Comparison of ENCODE assay signal across 19 mouse cellular contexts in the genomic region with DNA sequence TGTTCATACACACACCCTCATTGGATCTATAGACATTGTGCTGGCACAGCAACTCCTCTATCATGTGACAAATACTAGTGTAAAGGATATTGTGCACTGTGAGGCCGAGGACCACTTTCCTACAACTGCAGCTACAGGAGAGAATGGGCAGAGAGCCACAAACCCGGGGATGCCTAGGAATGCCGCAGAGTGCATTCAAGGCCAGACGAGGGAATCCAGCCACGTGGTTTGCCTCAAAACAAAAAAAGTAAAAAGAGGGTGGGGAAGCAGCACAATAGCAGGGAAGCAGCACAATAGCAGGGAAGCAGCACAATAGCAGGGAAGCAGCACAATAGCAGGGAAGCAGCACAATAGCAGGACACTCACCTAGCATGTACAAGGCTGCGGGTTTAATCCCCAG.
DNase-seq lines count a peak whose midpoint lies in the region; ATAC-seq and TF ChIP-seq lines count a peak whose summit lies in the region.
"Had no signal": no experiment of that assay in that cellular context is flagged by ENCODE, and none has a peak within 500 bp of the region (broad histone marks: within the 10 kb centered on the region; RNA-seq: fewer than 3 reads in every experiment).

No protein-coding gene starts in this region.

- WGBS in cerebellum, adult 2 months, result 11% methylated on average over 6 of the region's 6 CpGs
- 9% methylated on average over 6 of the region's 6 CpGs for WGBS in hindbrain, embryonic 13.5 days
- whole genome bisulfite sequencing in hindbrain, postnatal 0 days, result 12% methylated on average over 6 of the region's 6 CpGs
- WGBS in kidney, embryonic 15.5 days, result 48% methylated on average over 6 of the region's 6 CpGs

- no peak for TF ChIP-seq POLR2A in cerebellum, adult 2 months (IDR thresholded peaks at IDR 0.05; ENCODE audit: borderline replicate concordance, insufficient read depth, low read length)

- H3K36me3 ChIP-seq in hindbrain, embryonic 13.5 days, result no peaks in the 10 kb centered on the region
- no peaks in the 10 kb centered on the region for H3K36me3 ChIP-seq in hindbrain, postnatal 0 days (ENCODE audit: insufficient read depth, low read length)
- no peaks in the 10 kb centered on the region for H3K36me3 ChIP-seq in kidney, embryonic 15.5 days
- H3K36me3 ChIP-seq: liver, embryonic 12.5 days; neural tube, embryonic 12.5 days had no signal

- no peaks in the 10 kb centered on the region for H3K27me3 ChIP-seq in cerebellum, adult 2 months (ENCODE audit: control insufficient read depth, insufficient read depth, low read length)
- 0 out of 2 replicates have a peak, but pooled peaks cover 2% of the 10 kb centered on the region for H3K27me3 ChIP-seq in hindbrain, embryonic 13.5 days
- no peaks in the 10 kb centered on the region for H3K27me3 ChIP-seq in hindbrain, postnatal 0 days (ENCODE audit: insufficient read depth, low read length)
- H3K27me3 ChIP-seq in kidney, embryonic 15.5 days, result 0 out of 2 replicates have a peak, but pooled peaks cover 2% of the 10 kb centered on the region
- H3K27me3 ChIP-seq: neural tube, embryonic 12.5 days had no signal

- peak; percentile 49; the same call in 1 of the 2 replicates for ATAC-seq in hindbrain, embryonic 13.5 days (ENCODE audit: low FRiP score)
- ATAC-seq in hindbrain, postnatal 0 days, result no peak
- no peak for ATAC-seq in kidney, embryonic 15.5 days (replicated peaks; ENCODE audit: low FRiP score)
- ATAC-seq: intestine, embryonic 16.5 days; liver, embryonic 12.5 days had no signal

- DNase-seq in cerebellum, postnatal 10 days, result peak; percentile 12 to 21
- DNase-seq in cerebellum, adult 2 months, result no peak
- DNase-seq in hindbrain, postnatal 0 days (ENCODE audit: low spot score), result no peak
- peak; percentile 65 for DNase-seq in ES-CJ7 (ENCODE audit: low read depth, low spot score)
- DNase-seq in ZHBTc4 (ENCODE audit: low read depth, low spot score), result peak; percentile 84
- DNase-seq in spleen, adult 12 weeks (ENCODE audit: low spot score), result no peak
- DNase-seq: B cell, adult 2 months; cerebellum, adult 11 months; cerebellum, postnatal 36 days; gastrocnemius, postnatal 25 days; heart, postnatal 36 days; thymus, postnatal 25 days had no signal

- no peak overlapping the region for H3K4me3 ChIP-seq in cerebellum, adult 2 months (replicated peaks; ENCODE audit: insufficient read depth, low read depth, low read length)
- H3K4me3 ChIP-seq in hindbrain, embryonic 13.5 days, result no peak overlapping the region
- H3K4me3 ChIP-seq in hindbrain, postnatal 0 days (ENCODE audit: low read length), result no peak overlapping the region
- H3K4me3 ChIP-seq in kidney, embryonic 15.5 days (replicated peaks), result no peak overlapping the region
- H3K4me3 ChIP-seq: erythroblast, embryonic 14.5 days; liver, embryonic 12.5 days; neural tube, embryonic 12.5 days had no signal

- no peaks in the 10 kb centered on the region for H3K4me1 ChIP-seq in cerebellum, adult 2 months (ENCODE audit: control insufficient read depth, insufficient read depth, low read length)
- peaks cover 4% of the 10 kb centered on the region; the same call in 1 of the 2 replicates for H3K4me1 ChIP-seq in hindbrain, embryonic 13.5 days (replicated peaks)
- H3K4me1 ChIP-seq in hindbrain, postnatal 0 days (ENCODE audit: insufficient read depth, low read length), result no peaks in the 10 kb centered on the region
- H3K4me1 ChIP-seq in kidney, embryonic 15.5 days, result no peaks in the 10 kb centered on the region
- H3K4me1 ChIP-seq: neural tube, embryonic 12.5 days had no signal

- H3K4me2 ChIP-seq in hindbrain, embryonic 13.5 days, result no peak overlapping the region
- no peak overlapping the region for H3K4me2 ChIP-seq in hindbrain, postnatal 0 days (ENCODE audit: low read depth, low read length)
- H3K4me2 ChIP-seq in kidney, embryonic 15.5 days, result no peak overlapping the region
- H3K4me2 ChIP-seq: liver, embryonic 12.5 days; neural tube, embryonic 12.5 days had no signal

- H3K9me3 ChIP-seq in hindbrain, embryonic 13.5 days, result no peaks in the 10 kb centered on the region
- no peaks in the 10 kb centered on the region for H3K9me3 ChIP-seq in hindbrain, postnatal 0 days (ENCODE audit: low read length)
- H3K9me3 ChIP-seq in kidney, embryonic 15.5 days (replicated peaks), result no peaks in the 10 kb centered on the region
- H3K9me3 ChIP-seq: liver, embryonic 12.5 days; neural tube, embryonic 12.5 days had no signal

- no peak overlapping the region for H3K27ac ChIP-seq in cerebellum, adult 2 months (ENCODE audit: insufficient read depth, low read length)
- no peak overlapping the region for H3K27ac ChIP-seq in hindbrain, embryonic 13.5 days
- H3K27ac ChIP-seq in hindbrain, postnatal 0 days, result no peak overlapping the region
- H3K27ac ChIP-seq in kidney, embryonic 15.5 days, result no peak overlapping the region
- H3K27ac ChIP-seq: kidney, postnatal 0 days; liver, embryonic 12.5 days; neural tube, embryonic 12.5 days had no signal

- no peak for TF ChIP-seq CTCF in cerebellum, adult 2 months (IDR thresholded peaks at IDR 0.05; ENCODE audit: borderline replicate concordance, insufficient read depth, low read depth, low read length)
- TF ChIP-seq CTCF in hindbrain, postnatal 0 days (IDR thresholded peaks at IDR 0.05; ENCODE audit: low read depth), result no peak

- H3K9ac ChIP-seq in hindbrain, embryonic 13.5 days, result no peak overlapping the region
- no peak overlapping the region for H3K9ac ChIP-seq in hindbrain, postnatal 0 days (replicated peaks; ENCODE audit: low read length)
- H3K9ac ChIP-seq in kidney, embryonic 15.5 days, result no peak overlapping the region
- H3K9ac ChIP-seq: liver, embryonic 12.5 days; neural tube, embryonic 12.5 days had no signal

Comparison
In these comparisons a context has a peak if more than half of its experiments do, and no peak if none do; other contexts are left out.
1. DNase-seq: peak in cerebellum, postnatal 10 days (2 of 2), ES-CJ7 (single experiment) and ZHBTc4 (single experiment); none in cerebellum, adult 2 months (0 of 2), hindbrain, postnatal 0 days (single experiment) and spleen, adult 12 weeks (single experiment).